Mouse (Mus musculus) mesoderm, embryonic 11.5 days (tissue): ENCODE data around the gene Cradd.

Experiments used
- DNase-seq: peaks from one replicate; pipeline ENCODE4 v3.0.0-alpha.2; 2012; ENCODE audit warnings: low read depth, low spot score

Cradd gene

GRCm38 (mm10) chr10:95244961-95245679, 78.8 kb downstream of the Cradd start:
- DNase-seq: no peak

DNA sequence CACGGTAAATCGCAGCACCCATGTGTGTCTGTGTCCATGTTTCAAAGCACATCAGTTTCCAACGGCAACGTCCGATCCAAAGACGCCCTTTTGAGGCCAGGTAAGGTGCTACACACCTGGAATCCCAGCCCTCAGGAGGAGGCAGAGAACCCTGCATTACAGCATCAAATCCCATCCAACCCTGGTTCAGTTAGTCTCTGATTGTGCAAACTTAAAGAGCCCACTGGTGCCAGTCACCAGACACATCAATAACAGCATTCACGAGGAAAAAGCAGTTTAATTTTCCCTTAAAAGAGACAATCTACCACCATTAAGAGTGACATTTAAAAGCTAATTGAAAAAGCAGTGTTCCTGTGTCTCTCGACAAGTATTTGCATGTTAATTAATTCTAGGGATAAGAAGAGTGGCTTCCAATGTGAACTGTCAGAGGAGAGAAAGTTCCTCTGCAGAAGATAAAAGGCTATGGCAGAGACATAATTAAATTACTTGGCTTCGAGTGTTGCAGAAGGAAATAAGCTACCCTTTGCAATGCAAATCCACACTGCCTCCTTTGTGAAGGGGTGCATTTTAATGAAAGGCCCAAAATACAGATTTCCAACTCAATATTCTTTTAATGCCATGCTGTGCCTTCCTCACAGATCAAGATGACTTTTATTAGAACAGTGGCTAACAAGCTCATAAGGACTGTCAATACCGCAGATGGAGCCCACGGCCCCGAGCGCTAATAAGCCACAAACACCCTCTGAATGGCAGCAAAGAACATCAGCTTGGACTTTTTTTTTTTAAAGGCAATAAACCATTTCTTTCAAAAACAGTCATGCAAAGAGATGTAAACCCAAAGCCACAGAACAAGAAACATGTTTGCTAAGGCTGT, 84.5 kb downstream of the Cradd start:
- no peak for DNase-seq

GRCm38 (mm10) chr10:95238667-95239066, 85.3 kb downstream of the Cradd start:
- DNase-seq: no peak

- DNase-seq: no peak
These were observed 87.7 kb downstream of the Cradd start for GRCm38 (mm10) chr10:95236226-95236625.

GRCm38 (mm10) chr10:95234661-95235060, 89.3 kb downstream of the Cradd start:
- no peak for DNase-seq

- DNase-seq: no peak
These were observed 90.9 kb downstream of the Cradd start for GRCm38 (mm10) chr10:95233044-95233443.

DNA sequence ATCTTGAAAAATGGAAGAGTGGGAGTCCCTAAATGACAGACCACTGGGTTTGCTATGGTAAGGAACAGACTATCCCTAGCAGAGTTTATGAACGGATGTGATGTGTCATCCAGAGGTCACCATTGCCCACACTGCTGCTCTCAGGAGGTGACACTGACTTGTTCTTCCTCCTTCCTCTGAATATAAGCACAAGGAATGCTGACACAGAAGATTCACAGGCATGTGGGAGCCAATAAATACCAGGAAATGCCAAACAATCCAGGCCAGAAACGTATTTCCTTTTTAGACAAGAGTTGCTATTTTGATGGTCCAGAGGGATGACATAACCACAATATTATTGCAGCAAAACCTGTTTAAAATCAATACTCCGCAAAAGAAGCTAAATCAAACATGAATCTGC, 91.4 kb downstream of the Cradd start:
- no peak for DNase-seq

GRCm38 (mm10) chr10:95228192-95228591, 95.7 kb downstream of the Cradd start:
- DNase-seq: no peak

- DNase-seq: no peak
These were observed 96.3 kb downstream of the Cradd start for GRCm38 (mm10) chr10:95227590-95227989.

GRCm38 (mm10) chr10:95226772-95227171, 97.2 kb downstream of the Cradd start:
- DNase-seq: no peak

DNA sequence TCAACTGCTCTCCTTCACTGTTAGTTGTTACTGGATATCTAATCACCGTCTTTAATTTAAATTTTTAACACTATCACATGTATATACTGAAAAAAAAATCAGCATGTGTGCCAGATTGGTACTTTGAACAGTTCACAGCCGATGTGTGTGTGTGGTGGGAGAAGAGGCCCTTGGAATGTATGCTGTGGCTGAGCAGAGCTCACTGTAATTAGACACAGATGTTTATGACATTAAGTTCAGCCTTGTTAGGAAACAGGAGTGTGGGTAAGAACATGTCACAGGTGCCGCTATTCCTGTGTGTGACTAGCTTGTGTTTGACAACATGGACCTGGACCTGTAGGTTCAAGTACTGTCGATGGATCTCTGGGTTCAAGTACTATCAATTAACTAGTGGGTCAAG, 98.9 kb downstream of the Cradd start:
- no peak for DNase-seq

DNA sequence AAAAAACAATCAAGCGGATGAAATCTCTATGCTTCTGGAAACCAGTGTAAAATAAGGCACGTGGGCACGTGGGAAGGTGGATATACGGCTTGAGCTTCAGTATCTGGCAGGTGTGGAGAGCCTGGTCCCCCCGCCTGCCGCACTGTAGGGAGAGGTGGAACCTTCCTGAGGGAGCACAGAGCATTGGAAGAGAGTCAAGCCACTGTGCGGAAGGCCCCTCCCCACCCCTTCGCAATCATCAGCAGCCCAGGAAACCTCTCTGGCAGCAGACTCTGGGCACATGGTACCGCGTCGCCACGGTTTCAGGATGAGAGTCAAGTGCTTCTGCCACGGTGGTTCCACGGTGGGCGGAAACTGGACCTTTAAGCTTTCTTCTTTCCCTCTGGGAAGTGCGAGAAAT, 100.7 kb downstream of the Cradd start:
- DNase-seq: no peak

DNA sequence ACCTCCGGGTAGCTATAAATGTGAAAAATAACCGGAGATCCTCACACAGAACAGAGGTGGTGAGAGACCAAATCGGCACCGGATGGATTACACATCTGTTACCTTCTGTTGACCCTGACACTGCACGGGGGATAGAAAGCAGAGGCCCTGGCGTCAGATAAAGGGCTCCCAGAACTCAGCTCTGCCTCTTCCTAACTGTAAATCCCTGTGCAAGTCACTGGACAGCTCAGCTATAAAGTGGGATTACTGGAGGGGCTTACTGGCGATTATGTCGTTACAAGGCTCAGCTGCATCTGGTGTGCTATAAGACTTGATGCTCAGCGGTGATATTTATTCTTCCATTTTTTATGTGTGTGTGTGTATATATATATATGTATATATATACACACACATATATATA, 102.0 kb downstream of the Cradd start:
- no peak for DNase-seq

- no peak for DNase-seq
These were observed 103.4 kb downstream of the Cradd start for GRCm38 (mm10) chr10:95220536-95220935.

GRCm38 (mm10) chr10:95218683-95219060, 105.3 kb downstream of the Cradd start:
- DNase-seq: no peak

GRCm38 (mm10) chr10:95217956-95218682, 105.8 kb downstream of the Cradd start:
- no peak for DNase-seq

DNA sequence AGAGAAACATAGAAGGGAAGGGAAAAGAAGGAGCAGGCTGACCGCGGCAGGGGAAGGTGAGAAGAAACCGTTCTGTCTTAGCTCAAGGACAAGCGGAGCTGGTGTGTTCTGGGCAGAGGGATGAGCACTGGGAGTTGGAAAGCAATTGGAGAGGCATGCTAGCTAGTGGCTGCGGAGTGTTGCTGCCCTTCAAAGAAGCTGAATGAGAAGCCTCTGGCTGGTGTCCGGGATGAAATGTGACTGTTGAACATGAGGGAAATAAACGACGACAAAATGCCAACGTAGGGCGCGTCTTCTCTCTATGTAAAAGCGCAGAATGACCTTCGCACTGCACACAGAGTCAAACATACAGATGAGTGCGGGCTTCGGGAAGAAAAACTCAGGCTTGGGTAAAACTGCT, 108.6 kb downstream of the Cradd start:
- DNase-seq: no peak

GRCm38 (mm10) chr10:95213820-95214219, 110.1 kb downstream of the Cradd start:
- DNase-seq: no peak

DNA sequence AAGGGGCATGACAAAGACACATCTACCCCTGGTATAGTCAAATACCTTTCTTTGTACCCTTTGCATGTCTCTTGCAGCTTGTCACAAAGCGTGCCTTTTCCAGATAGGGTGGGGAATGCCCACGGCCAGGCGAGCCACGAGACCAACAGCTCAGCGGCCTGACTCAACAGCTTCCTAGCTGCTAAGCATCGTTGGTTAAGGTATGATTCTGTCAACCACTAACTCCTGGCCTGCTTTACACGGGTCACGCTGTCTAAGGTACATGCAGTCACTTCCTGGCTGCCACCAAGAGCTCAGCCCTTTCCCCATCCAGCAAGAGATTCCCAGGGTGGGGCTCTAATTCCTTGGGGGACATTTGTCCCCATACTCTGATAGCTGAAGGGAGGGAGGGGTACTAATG, 110.6 kb downstream of the Cradd start:
- DNase-seq: no peak

GRCm38 (mm10) chr10:95211660-95212059, 112.3 kb downstream of the Cradd start:
- DNase-seq: no peak

GRCm38 (mm10) chr10:95210664-95211372, 113.1 kb downstream of the Cradd start:
- no peak for DNase-seq

DNA sequence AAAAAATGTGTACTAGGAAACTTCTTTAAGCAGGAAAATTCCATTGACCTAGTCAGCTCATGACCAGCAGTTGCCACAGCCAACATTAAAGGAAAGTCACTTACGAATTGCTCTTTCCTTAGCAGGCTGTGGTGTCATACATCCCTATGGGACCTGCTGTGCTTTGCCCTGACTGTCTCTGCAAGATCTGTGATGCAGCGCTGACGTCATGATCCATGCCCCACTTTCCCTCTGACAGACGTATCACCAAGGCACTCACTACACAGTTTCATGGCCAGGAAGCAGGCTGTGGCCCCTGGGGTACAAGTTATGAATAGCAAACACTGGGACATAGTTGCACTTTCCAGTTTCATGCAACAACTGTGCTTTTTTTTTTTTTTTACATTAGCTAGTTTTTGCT, 113.8 kb downstream of the Cradd start:
- no peak for DNase-seq
